Mouse (Mus musculus) MEL (cell line): Measurements from ENCODE around the gene Ankrd40. TPM values are rescaled to one million over a fixed set of nuclear protein-coding genes. Genes with fewer than 3 reads are reported as not detected.
A peak's percentile ranks its signal among the peaks of the same experiment; 100 is the strongest.

Experiments
- DNase-seq: peaks from one replicate; pipeline ENCODE4 v3.0.0; 2011; ENCODE audit warnings: low read depth, low spot score
- H3K27ac ChIP-seq: 2 replicates; pipeline ENCODE4 v1.5.1; 2012; ENCODE audit warnings: low read depth, mild to moderate bottlenecking, control low read depth, low read length, moderate library complexity; ENCODE audit not compliant: control insufficient read depth
- H3K27me3 ChIP-seq, 2 experiments: fragments of 150-350 bp in 1 of 2; sonication (generic) in 1 of 2; 2 replicates each; pipeline ENCODE4 v1.6.1; 2012; ENCODE audit warnings: low read length in 2 of 2, mild to moderate bottlenecking in 2 of 2, improper control_type of control experiment in 1 of 2, moderate library complexity in 1 of 2; ENCODE audit not compliant: insufficient read depth in 2 of 2, control insufficient read depth in 1 of 2
- H3K36me3 ChIP-seq, 2 experiments: 2 replicates each; pipeline ENCODE4 v1.6.1; 2012 to 2014; ENCODE audit warnings: low read length in 2 of 2, improper control_type of control experiment in 1 of 2, inconsistent platforms in 1 of 2, mild to moderate bottlenecking in 1 of 2; ENCODE audit not compliant: insufficient read depth in 2 of 2, control insufficient read depth in 1 of 2
- H3K4me1 ChIP-seq, 2 experiments: fragments of 150-350 bp in 1 of 2; sonication (generic) in 1 of 2; 2 replicates each; pipeline ENCODE4 v1.6.1; 2012; ENCODE audit warnings: low read length in 2 of 2, improper control_type of control experiment in 1 of 2, mild to moderate bottlenecking in 1 of 2; ENCODE audit not compliant: insufficient read depth in 2 of 2, control insufficient read depth in 1 of 2
- H3K4me3 ChIP-seq, 2 experiments: fragments of 150-350 bp in 1 of 2; sonication (generic) in 1 of 2; 2 replicates each; pipeline ENCODE4 v1.5.1; 2012; ENCODE audit warnings: low read depth in 2 of 2, low read length in 2 of 2, mild to moderate bottlenecking in 2 of 2, moderate library complexity in 2 of 2, control low read depth in 1 of 2, improper control_type of control experiment in 1 of 2; ENCODE audit not compliant: control insufficient read depth in 1 of 2, insufficient read depth in 1 of 2
- H3K79me2 ChIP-seq: 2 replicates; pipeline ENCODE4 v1.6.1; 2012; ENCODE audit warnings: mild to moderate bottlenecking, low read length, moderate library complexity; ENCODE audit not compliant: control insufficient read depth, poor library complexity, insufficient read depth
- H3K9ac ChIP-seq: 2 replicates; pipeline ENCODE4 v1.6.1; 2012; ENCODE audit warnings: low read depth, mild to moderate bottlenecking, control low read depth, low read length, moderate library complexity; ENCODE audit not compliant: control insufficient read depth, poor library complexity, severe bottlenecking
- H3K9me3 ChIP-seq: fragments of 150-350 bp; sonication (generic); replicated peaks from 2 replicates; pipeline ENCODE4 v1.6.1; 2012; ENCODE audit warnings: mild to moderate bottlenecking, low read length, improper control_type of control experiment, moderate library complexity; ENCODE audit not compliant: insufficient read depth
- CTCF ChIP-seq, 3 experiments: IDR thresholded peaks in 2 of 3; conservative IDR thresholded peaks in 1 of 3; 2 replicates each; pipeline ENCODE4 v1.5.1; 2011 to 2012; ENCODE audit warnings: low read length in 3 of 3, low read depth in 2 of 3, mild to moderate bottlenecking in 2 of 3, improper control_type of control experiment in 1 of 3, inconsistent platforms in 1 of 3, mixed read lengths in 1 of 3, moderate library complexity in 1 of 3; ENCODE audit not compliant: control insufficient read depth in 1 of 3, insufficient read depth in 1 of 3, poor library complexity in 1 of 3, severe bottlenecking in 1 of 3
- EP300 ChIP-seq, 2 experiments: IDR thresholded peaks; 2 replicates each; pipeline ENCODE4 v1.6.1; 2011; ENCODE audit warnings: improper control_type of control experiment in 2 of 2, low read length in 2 of 2, low read depth in 1 of 2, mild to moderate bottlenecking in 1 of 2
- MEF2A ChIP-seq: IDR thresholded peaks from 2 replicates; pipeline ENCODE4 v1.6.1; 2014; ENCODE audit warnings: low read depth, mild to moderate bottlenecking, inconsistent platforms, low read length, improper control_type of control experiment; ENCODE audit not compliant: poor library complexity, insufficient replicate concordance, severe bottlenecking; ENCODE audit errors: extremely low read depth
- MXI1 ChIP-seq: IDR thresholded peaks from 2 replicates; pipeline ENCODE4 v1.6.1; 2011; ENCODE audit warnings: mild to moderate bottlenecking, low read depth, low read length, improper control_type of control experiment
- MYC ChIP-seq: IDR thresholded peaks from 2 replicates; pipeline ENCODE4 v1.6.1; 2011; ENCODE audit warnings: low read depth, mild to moderate bottlenecking, low read length, improper control_type of control experiment, moderate library complexity
- RAD21 ChIP-seq: IDR thresholded peaks from 2 replicates; pipeline ENCODE4 v1.6.1; 2011; ENCODE audit warnings: mild to moderate bottlenecking, low read depth, low read length, improper control_type of control experiment
- RCOR1 ChIP-seq: IDR thresholded peaks from 2 replicates; pipeline ENCODE4 v1.6.1; 2012; ENCODE audit warnings: low read depth, mild to moderate bottlenecking, inconsistent platforms, low read length, improper control_type of control experiment
- SMC3 ChIP-seq: IDR thresholded peaks from 2 replicates; pipeline ENCODE4 v1.6.1; 2011; ENCODE audit warnings: low read depth, low read length, improper control_type of control experiment
- TAL1 ChIP-seq: IDR thresholded peaks from 2 replicates; pipeline ENCODE4 v1.6.1; 2012; ENCODE audit warnings: mild to moderate bottlenecking, inconsistent platforms, low read length, moderate library complexity, mixed read lengths
- TBP ChIP-seq: IDR thresholded peaks from 2 replicates; pipeline ENCODE4 v1.8.0; 2011; ENCODE audit warnings: low read depth, low read length, improper control_type of control experiment
- UBTF ChIP-seq: IDR thresholded peaks from 2 replicates; pipeline ENCODE4 v1.6.1; 2012; ENCODE audit warnings: low read depth, mild to moderate bottlenecking, inconsistent platforms, low read length, improper control_type of control experiment, moderate library complexity, borderline replicate concordance; ENCODE audit not compliant: insufficient read depth
- ZC3H11A ChIP-seq: IDR thresholded peaks from 2 replicates; pipeline ENCODE4 v1.6.1; 2012; ENCODE audit warnings: low read depth, mild to moderate bottlenecking, inconsistent platforms, low read length, improper control_type of control experiment
- ZKSCAN1 ChIP-seq: IDR thresholded peaks from 2 replicates; pipeline ENCODE4 v1.6.1; 2012; ENCODE audit warnings: low read depth, mild to moderate bottlenecking, inconsistent platforms, low read length, improper control_type of control experiment, moderate library complexity
- ZMIZ1 ChIP-seq: IDR thresholded peaks from 2 replicates; pipeline ENCODE4 v1.6.1; 2012; ENCODE audit warnings: low read depth, mild to moderate bottlenecking, inconsistent platforms, low read length, improper control_type of control experiment, moderate library complexity
- ZNF384 ChIP-seq: IDR thresholded peaks from 2 replicates; pipeline ENCODE4 v1.6.1; 2012; ENCODE audit warnings: low read depth, mild to moderate bottlenecking, inconsistent platforms, low read length, improper control_type of control experiment
- polyA plus RNA-seq, 2 experiments: library from polyadenylated mRNA; stranded (reverse) in 1 of 2; unstranded in 1 of 2; fragments of >175 nt in 1 of 2; fragments of >200 nt in 1 of 2; gene quantifications; 2 replicates each; pipeline versions ENCODE4 v1.2.1 to v1.2.4; 2012; ENCODE audit warnings: low replicate concordance in 2 of 2, low read depth in 1 of 2; ENCODE audit not compliant: insufficient read length in 2 of 2, insufficient read depth in 1 of 2, missing spikeins in 1 of 2
- total RNA-seq: library from RNA; depleted of rRNA; stranded (reverse); fragments of 300-350 nt; gene quantifications from 2 replicates; pipeline ENCODE4 v1.2.3, GENCODE M21; 2012

Gene Ankrd40
- total and polyA plus RNA-seq, 3 experiments = 37.1 to 60.0 TPM; not detected in 1

- peak; percentile 1; the same call in 1 of the 2 replicates for TF ChIP-seq ZC3H11A
- peak in 2 of 3 experiments; percentile 27 to 36; a peak in 4 of 6 replicates for TF ChIP-seq CTCF (IDR thresholded peaks at IDR 0.05 in 2 of 3, conservative IDR thresholded peaks at IDR 0.05 in 1 of 3; ENCODE audit: control insufficient read depth in 1 of 3, insufficient read depth in 1 of 3, low read depth in 2 of 3, low read length in 3 of 3, poor library complexity in 1 of 3, severe bottlenecking in 1 of 3)
- TF ChIP-seq MEF2A = no peak
- TF ChIP-seq RAD21 = peak; percentile 36
- Histone ChIP-seq H3K27me3 (no peaks in the 10 kb centered on the region; a peak in 1 of 4 replicates), H3K27ac (no peak overlapping the region), H3K79me2 (no peaks in the 10 kb centered on the region), H3K9ac (no peak overlapping the region), H3K4me1 (peaks cover 2 to 21% of the 10 kb centered on the region in 2 experiments), H3K36me3 (peaks cover 0 to 15% of the 10 kb centered on the region in 2 experiments; a peak in 2 of 4 replicates), H3K9me3 (no peaks in the 10 kb centered on the region), H3K4me3 (no peak overlapping the region)
- DNase-seq = peak; percentile 32
Observed at GRCm38 (mm10) chr11:94349839-94350238, 22.0 kb downstream of the Ankrd40 start.

DNA sequence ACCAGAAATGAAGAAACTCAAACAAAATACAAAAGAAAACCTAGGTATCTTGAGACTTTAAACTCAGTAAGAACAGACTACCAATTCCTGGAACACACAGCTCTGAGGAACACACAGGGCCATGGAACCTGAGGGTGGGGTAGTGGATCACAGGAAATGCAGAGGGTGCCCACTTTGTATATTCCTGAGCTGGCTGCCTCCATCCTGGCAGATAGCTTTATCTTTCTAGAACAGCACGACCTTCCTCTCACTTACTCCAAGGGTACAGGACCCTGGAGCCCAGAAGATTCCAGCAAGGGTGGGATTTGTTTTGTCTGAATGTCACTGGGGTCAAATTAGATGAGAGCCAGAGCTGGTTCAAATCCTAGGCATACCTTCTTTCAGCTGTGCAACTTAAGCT lies 22.5 kb downstream of the Ankrd40 start:
- Histone ChIP-seq H3K4me1 (peaks cover 2 to 21% of the 10 kb centered on the region in 2 experiments), H3K4me3 (no peak overlapping the region), H3K9me3 (no peaks in the 10 kb centered on the region), H3K36me3 (peaks cover 0 to 15% of the 10 kb centered on the region in 2 experiments; a peak in 2 of 4 replicates), H3K79me2 (no peaks in the 10 kb centered on the region), H3K9ac (no peak overlapping the region), H3K27me3 (peaks cover 0 to 2% of the 10 kb centered on the region in 2 experiments; a peak in 1 of 4 replicates), H3K27ac (no peak overlapping the region)
- DNase-seq = peak; percentile 37
- TF ChIP-seq UBTF (no peak), MYC (no peak), ZMIZ1 (no peak), MXI1 (no peak), ZKSCAN1 (no peak), ZNF384 (no peak), TBP (no peak), SMC3 (no peak), RCOR1 (no peak), TAL1 (peak; percentile 44; the same call in 1 of the 2 replicates), EP300 (IDR thresholded peaks at IDR 0.05; ENCODE audit: low read depth in 1 of 2, low read length in 2 of 2) (peak in 1 of 2 experiments; percentile 5; a peak in 1 of 4 replicates)
